In genomic region chr16:20548096-20548948, GRCm38 (mm10) we compare ENCODE assay signal across 8 mouse cellular contexts. TPM values are rescaled to one million over a fixed set of nuclear protein-coding genes. Genes with fewer than 3 reads are reported as not detected.
A peak's percentile ranks its signal among the peaks of the same experiment; 100 is the strongest.
DNase-seq lines count a peak whose midpoint lies in the region; ATAC-seq and TF ChIP-seq lines count a peak whose summit lies in the region.

Abcf3 (plus strand) TSS chr16:20548577.

- peak; percentile 98 for TF ChIP-seq POLR2A in heart, adult 2 months (IDR thresholded peaks at IDR 0.05; ENCODE audit: insufficient read depth, low read depth, low read length)

- peaks cover 5% of the 10 kb centered on the region for H3K4me1 ChIP-seq in embryonic facial prominence, embryonic 14.5 days (ENCODE audit: control insufficient read depth, insufficient read depth, low read length)
- peaks cover 6% of the 10 kb centered on the region for H3K4me1 ChIP-seq in heart, adult 2 months (ENCODE audit: control insufficient read depth, insufficient read depth, low read length)
- H3K4me1 ChIP-seq in limb, embryonic 13.5 days: peaks cover 19% of the 10 kb centered on the region
- peaks cover 19% of the 10 kb centered on the region for H3K4me1 ChIP-seq in midbrain, embryonic 16.5 days (ENCODE audit: control insufficient read depth, insufficient read depth, low read length)

- intact Hi-C loops in heart, adult 2 months (cut with DNase I): loop anchor here (1.0 to 5.0 kb wide), 6 partner anchors 13 to 169 kb away; partner anchors contain the start of genes Alg3, Ap2m1, Clcn2 and Dvl3

- no peaks in the 10 kb centered on the region for H3K9me3 ChIP-seq in embryonic facial prominence, embryonic 14.5 days (ENCODE audit: control insufficient read depth, low read length)
- no peaks in the 10 kb centered on the region for H3K9me3 ChIP-seq in limb, embryonic 13.5 days
- H3K9me3 ChIP-seq in midbrain, embryonic 16.5 days (replicated peaks; ENCODE audit: control insufficient read depth, low read length, poor library complexity, severe bottlenecking): no peaks in the 10 kb centered on the region

- peak; percentile 100 for DNase-seq in 3T3-L1 (ENCODE audit: low read depth, low spot score)
- DNase-seq in adrenal gland, postnatal 4 days (ENCODE audit: low spot score in 2 of 2): peak; percentile 84 to 96
- DNase-seq in embryonic facial prominence, embryonic 14.5 days (ENCODE audit: low spot score): peak; percentile 100
- peak; percentile 96 to 99 for DNase-seq in heart, adult 2 months
- DNase-seq in kidney, adult 8-10 months: peak; percentile 98 to 99
- peak; percentile 92 to 98 for DNase-seq in spleen, postnatal 10 days (ENCODE audit: low spot score in 2 of 2)

- peak within 1 kb of the TSS; percentile 65 for H3K27ac ChIP-seq in embryonic facial prominence, embryonic 14.5 days (replicated peaks; ENCODE audit: low read depth, low read length)
- H3K27ac ChIP-seq in heart, adult 2 months: peak within 1 kb of the TSS; percentile 89
- peak within 1 kb of the TSS; percentile 58; the same call in 1 of the 2 replicates for H3K27ac ChIP-seq in limb, embryonic 13.5 days
- H3K27ac ChIP-seq in midbrain, embryonic 16.5 days (ENCODE audit: low read length): peak within 1 kb of the TSS; percentile 82

- TF ChIP-seq EP300 in heart, adult 2 months (IDR thresholded peaks at IDR 0.05; ENCODE audit: insufficient read depth, low read depth, low read length): no peak

- peaks cover 1% of the 10 kb centered on the region; the same call in 1 of the 2 replicates for H3K79me2 ChIP-seq in heart, adult 2 months (replicated peaks; ENCODE audit: control insufficient read depth, insufficient read depth, low read length)

- ATAC-seq in embryonic facial prominence, embryonic 14.5 days (ENCODE audit: low read depth): peak; percentile 99
- ATAC-seq in limb, embryonic 13.5 days (ENCODE audit: low FRiP score, low read depth): peak; percentile 99
- ATAC-seq in midbrain, embryonic 16.5 days: peak; percentile 99

- peak within 1 kb of the TSS; percentile 78 for H3K4me2 ChIP-seq in embryonic facial prominence, embryonic 14.5 days (ENCODE audit: low read depth, low read length)
- peak within 1 kb of the TSS; percentile 81 for H3K4me2 ChIP-seq in limb, embryonic 13.5 days (replicated peaks)
- H3K4me2 ChIP-seq in midbrain, embryonic 16.5 days (ENCODE audit: low read length): peak within 1 kb of the TSS; percentile 90

- H3K27me3 ChIP-seq in embryonic facial prominence, embryonic 14.5 days (replicated peaks; ENCODE audit: control insufficient read depth, insufficient read depth, low read length): no peaks in the 10 kb centered on the region
- H3K27me3 ChIP-seq in heart, adult 2 months (ENCODE audit: control insufficient read depth, insufficient read depth, low read length): no peaks in the 10 kb centered on the region
- H3K27me3 ChIP-seq in limb, embryonic 13.5 days: no peaks in the 10 kb centered on the region
- H3K27me3 ChIP-seq in midbrain, embryonic 16.5 days (ENCODE audit: control insufficient read depth, insufficient read depth, low read depth, low read length): no peaks in the 10 kb centered on the region

- WGBS in embryonic facial prominence, embryonic 14.5 days: under 1% methylated on average over 51 of the region's 56 CpGs
- WGBS in heart, adult 2 months: under 1% methylated on average over 56 of the region's 56 CpGs
- under 1% methylated on average over 56 of the region's 56 CpGs for WGBS in limb, embryonic 13.5 days
- under 1% methylated on average over 56 of the region's 56 CpGs for WGBS in midbrain, embryonic 16.5 days

- TF ChIP-seq CTCF in heart, adult 2 months (IDR thresholded peaks at IDR 0.05): no peak

- H3K36me3 ChIP-seq in embryonic facial prominence, embryonic 14.5 days (ENCODE audit: control insufficient read depth, insufficient read depth, low read length): peaks cover 49% of the 10 kb centered on the region
- H3K36me3 ChIP-seq in heart, adult 2 months (ENCODE audit: control insufficient read depth, insufficient read depth, low read length): peaks cover 3% of the 10 kb centered on the region; the same call in 1 of the 2 replicates
- peaks cover 63% of the 10 kb centered on the region for H3K36me3 ChIP-seq in limb, embryonic 13.5 days
- peaks cover 30% of the 10 kb centered on the region for H3K36me3 ChIP-seq in midbrain, embryonic 16.5 days (ENCODE audit: control insufficient read depth, insufficient read depth, low read length)

- H3K4me3 ChIP-seq in embryonic facial prominence, embryonic 14.5 days (ENCODE audit: low read depth, low read length): peak within 1 kb of the TSS; percentile 88
- peak within 1 kb of the TSS; percentile 97 for H3K4me3 ChIP-seq in heart, adult 2 months
- peak within 1 kb of the TSS; percentile 74 for H3K4me3 ChIP-seq in limb, embryonic 13.5 days
- peak within 1 kb of the TSS; percentile 80 for H3K4me3 ChIP-seq in midbrain, embryonic 16.5 days (ENCODE audit: low read depth, low read length)

- H3K9ac ChIP-seq in embryonic facial prominence, embryonic 14.5 days (ENCODE audit: low read depth, low read length): peak within 1 kb of the TSS; percentile 89
- H3K9ac ChIP-seq in heart, adult 2 months (ENCODE audit: low read depth, low read length): peak within 1 kb of the TSS; percentile 77
- H3K9ac ChIP-seq in limb, embryonic 13.5 days: peak within 1 kb of the TSS; percentile 86
- H3K9ac ChIP-seq in midbrain, embryonic 16.5 days (ENCODE audit: low read depth, low read length): peak within 1 kb of the TSS; percentile 90

RNA-seq across cellular contexts. Expression of gene Abcf3, which starts in this region (rescaled TPM):
- 10 to 100 TPM; 75.4 to 79.2 TPM for total RNA-seq in adrenal gland, postnatal 4 days (2021)
- polyA plus RNA-seq in embryonic facial prominence, embryonic 14.5 days (2014; fragmentation: Nextera tagmentation; extraction: Ambion mirVana): 54.2 and 61.5 TPM in 2 replicates
- 10 to 100 TPM; 72.9 to 74.4 TPM for total RNA-seq in heart, adult 2 months (2021)
- polyA plus RNA-seq in heart, adult 2 months (2012; rRNA removed): 36.0 and 52.5 TPM in 2 replicates
- polyA plus RNA-seq in limb, embryonic 13.5 days (2015; fragmentation: Nextera tagmentation; extraction: Ambion mirVana): 68.1 and 78.1 TPM in 2 replicates
- polyA plus RNA-seq in midbrain, embryonic 16.5 days (2015; fragmentation: Nextera tagmentation; extraction: Ambion mirVana): 80.9 and 95.7 TPM in 2 replicates

Comparison
In these comparisons a context has a peak if more than half of its experiments do, and no peak if none do; other contexts are left out.
1. Peak in every context shown above with its lines: DNase-seq, ATAC-seq, H3K4me3 ChIP-seq and H3K27ac ChIP-seq.